Mouse (Mus musculus) lung, embryonic 16.5 days (tissue): Measurements from ENCODE around the gene Nkain4. TPM values are rescaled to one million over a fixed set of nuclear protein-coding genes. Genes with fewer than 3 reads are reported as not detected.

ENCODE experiments used
- ATAC-seq: fragments of 200-750 bp; cut with Nextera tagmentation; 2 replicates; pipeline ENCODE4 v1.8.0; 2017; ENCODE audit warnings: low read depth, mild to moderate bottlenecking, moderate library complexity
- H3K27ac ChIP-seq: fragments of 300-500 bp; sonication (generic); 2 replicates; pipeline ENCODE4 v1.5.1; 2014; ENCODE audit warnings: mild to moderate bottlenecking, control low read depth, low read length
- H3K27me3 ChIP-seq: fragments of 300-500 bp; sonication (generic); 2 replicates; pipeline ENCODE4 v1.6.1; 2014; ENCODE audit warnings: low read depth, low read length, mixed read lengths; ENCODE audit not compliant: control insufficient read depth, insufficient read depth
- H3K36me3 ChIP-seq: fragments of 300-500 bp; sonication (generic); 2 replicates; pipeline ENCODE4 v1.6.1; 2014; ENCODE audit warnings: low read length; ENCODE audit not compliant: control insufficient read depth, insufficient read depth
- H3K4me1 ChIP-seq: fragments of 300-500 bp; sonication (generic); replicated peaks from 2 replicates; pipeline ENCODE4 v1.6.1; 2014; ENCODE audit warnings: low read length, mixed read lengths; ENCODE audit not compliant: control insufficient read depth, insufficient read depth
- H3K4me2 ChIP-seq: fragments of 300-500 bp; sonication (generic); 2 replicates; pipeline ENCODE4 v1.6.1; 2014; ENCODE audit warnings: low read depth, low read length, control low read depth
- H3K4me3 ChIP-seq: fragments of 300-500 bp; sonication (generic); 2 replicates; pipeline ENCODE4 v1.5.1; 2014; ENCODE audit warnings: mild to moderate bottlenecking, low read length, control low read depth
- H3K9ac ChIP-seq: fragments of 300-500 bp; sonication (generic); 2 replicates; pipeline ENCODE4 v1.6.1; 2014; ENCODE audit warnings: low read length, control low read depth
- H3K9me3 ChIP-seq: fragments of 300-500 bp; sonication (generic); 2 replicates; pipeline ENCODE4 v1.6.1; 2016; ENCODE audit warnings: low read length; ENCODE audit not compliant: control insufficient read depth
- WGBS: fragments of 180-500 bp; shearing (Covaris S2); extraction: QIAGEN DNeasy Blood & Tissue Kit; methylation state at CpG from one replicate; pipeline ENCODE4 v1.1.7; 2014; 5-methylcytosine and 5-hydroxymethylcytosine counted together
- microRNA-seq: library from miRNA; unstranded; fragments of <30 nt; microRNA quantifications from one replicate; pipeline ENCODE4, GENCODE M21; 2016
- polyA plus RNA-seq: library from polyadenylated mRNA; unstranded; fragments of >200 nt; fragmentation: Nextera tagmentation; extraction: Ambion mirVana; gene quantifications from 2 replicates; pipeline ENCODE4 v1.2.1, GENCODE M21; 2015

Gene Nkain4
- polyA plus RNA-seq, 1 experiment from 2014 or later, result 98.4 TPM

DNA sequence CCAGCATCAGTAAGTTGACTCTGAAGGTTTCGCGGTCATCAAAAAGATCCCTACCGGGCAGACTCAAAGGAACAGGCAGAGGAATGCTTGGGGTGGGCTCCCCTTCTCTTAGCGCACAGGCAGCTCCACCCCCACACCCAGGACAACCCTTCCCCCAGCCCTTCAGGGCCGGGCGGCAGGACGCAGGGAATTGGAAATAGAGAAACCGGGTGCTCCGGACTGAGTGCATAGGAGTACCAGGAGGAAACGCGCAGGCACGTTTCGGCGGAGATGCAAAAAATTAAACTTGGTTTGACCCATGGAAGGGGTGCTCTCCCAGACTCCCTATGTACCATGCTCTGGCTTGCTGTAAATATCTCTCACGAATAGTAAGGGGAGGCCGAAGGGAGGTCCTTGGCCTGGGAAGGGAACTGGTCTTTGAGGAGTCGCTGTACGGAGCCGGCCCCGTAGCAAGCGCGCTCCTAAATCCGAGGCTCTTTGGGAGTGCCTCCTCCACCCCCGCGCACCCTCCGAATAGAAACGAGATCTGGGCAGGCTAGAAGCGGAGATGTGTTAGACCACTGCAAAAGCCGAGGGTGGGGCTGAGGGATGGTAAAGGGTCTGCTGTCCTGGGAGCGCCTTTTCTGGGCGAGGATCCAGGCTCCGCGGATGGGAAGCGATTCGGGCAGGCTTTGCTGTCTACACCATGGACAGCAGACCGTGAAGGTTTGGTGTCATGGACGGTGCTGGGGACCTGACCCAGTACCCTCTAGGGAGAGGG lies 63.2 kb downstream of the Nkain4 start:
- H3K4me1 ChIP-seq, result peaks cover 15% of the 10 kb centered on the region
- peaks cover 82% of the 10 kb centered on the region for H3K27me3 ChIP-seq
- H3K27ac ChIP-seq, result no peak overlapping the region
- no peak overlapping the region for H3K4me2 ChIP-seq
- no peak overlapping the region for H3K9ac ChIP-seq
- no peak for ATAC-seq
- 1% methylated on average over 37 of the region's 37 CpGs for WGBS
- no peak overlapping the region for H3K4me3 ChIP-seq
- no peaks in the 10 kb centered on the region for H3K9me3 ChIP-seq
- H3K36me3 ChIP-seq, result no peaks in the 10 kb centered on the region

- no peak overlapping the region for H3K27ac ChIP-seq
- H3K4me3 ChIP-seq, result no peak overlapping the region
Measured at GRCm38 (mm10) chr2:180890422-180891074, 64.0 kb downstream of the Nkain4 start.

DNA sequence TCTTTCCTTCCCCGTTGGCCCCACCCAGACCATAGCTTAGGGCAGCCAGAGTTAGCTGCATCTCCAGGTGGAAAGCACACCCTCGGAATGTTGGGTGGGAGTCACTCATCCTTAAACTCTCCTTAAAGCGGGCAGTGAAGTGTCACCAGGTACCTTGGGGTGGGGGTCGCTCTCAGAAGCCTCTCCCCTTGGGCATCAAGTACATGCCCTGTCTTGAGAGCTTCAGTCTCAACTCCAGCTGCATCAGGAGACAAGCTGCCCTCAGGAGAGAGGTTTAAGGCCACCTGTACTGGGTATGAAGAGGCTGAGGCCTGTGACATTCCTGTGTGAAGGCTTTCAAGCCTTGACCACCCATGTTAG lies 64.6 kb downstream of the Nkain4 start:
- H3K9me3 ChIP-seq, result no peaks in the 10 kb centered on the region
- H3K4me3 ChIP-seq, result no peak overlapping the region
- H3K27ac ChIP-seq, result no peak overlapping the region
- peaks cover 68% of the 10 kb centered on the region for H3K27me3 ChIP-seq
- peaks cover 15% of the 10 kb centered on the region for H3K4me1 ChIP-seq
- no peaks in the 10 kb centered on the region for H3K36me3 ChIP-seq
- ATAC-seq, result no peak
- H3K9ac ChIP-seq, result no peak overlapping the region
- 19% methylated on average over 4 of the region's 4 CpGs for WGBS
- H3K4me2 ChIP-seq, result no peak overlapping the region

More at GRCm38 (mm10) chr2:180890422-180891074, 64.0 kb downstream of the Nkain4 start:
- H3K9ac ChIP-seq, result no peak overlapping the region
- peaks cover 15% of the 10 kb centered on the region for H3K4me1 ChIP-seq
- ATAC-seq, result no peak
- H3K9me3 ChIP-seq, result no peaks in the 10 kb centered on the region
- H3K36me3 ChIP-seq, result no peaks in the 10 kb centered on the region
- peaks cover 75% of the 10 kb centered on the region for H3K27me3 ChIP-seq
- under 1% methylated on average over 27 of the region's 29 CpGs for WGBS
- H3K4me2 ChIP-seq, result no peak overlapping the region

DNA sequence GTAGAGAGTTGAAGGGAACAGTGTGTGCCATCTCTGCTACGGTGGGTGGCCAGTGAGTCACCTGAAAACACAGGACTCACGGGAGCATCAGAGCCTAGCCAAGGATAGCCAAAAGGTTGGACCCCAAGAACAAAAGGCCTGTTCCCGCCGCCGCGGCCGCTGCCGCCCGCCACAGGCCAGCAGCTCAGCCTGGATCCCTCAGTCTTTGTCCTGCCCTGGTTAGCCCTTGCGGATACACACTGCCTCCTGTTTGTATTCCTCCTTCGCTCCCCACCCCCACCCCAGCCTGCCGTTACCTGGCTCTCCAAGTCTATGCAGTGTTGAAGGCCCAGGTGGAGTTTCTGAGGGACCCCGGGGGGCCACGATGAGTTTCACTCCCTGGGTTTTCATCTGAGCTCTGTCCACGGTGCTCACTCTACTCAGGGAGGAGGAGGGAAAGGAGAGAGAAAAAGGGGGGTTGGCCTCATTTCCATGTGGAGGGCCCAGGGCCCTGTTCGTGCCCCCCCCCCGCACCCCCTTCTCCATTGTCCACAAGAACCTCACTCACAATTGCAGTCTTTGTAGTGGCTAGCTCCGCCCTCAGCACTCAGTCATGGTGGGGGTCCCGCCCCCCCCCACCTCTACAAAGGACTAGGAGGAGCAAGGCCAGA lies 65.1 kb downstream of the Nkain4 start:
- H3K4me1 ChIP-seq, result peaks cover 15% of the 10 kb centered on the region
- no peak overlapping the region for H3K4me2 ChIP-seq
- no peak overlapping the region for H3K27ac ChIP-seq
- ATAC-seq, result no peak
- peaks cover 63% of the 10 kb centered on the region for H3K27me3 ChIP-seq
- H3K9ac ChIP-seq, result no peak overlapping the region
- no peaks in the 10 kb centered on the region for H3K36me3 ChIP-seq
- WGBS, result 16% methylated on average over 19 of the region's 19 CpGs
- H3K9me3 ChIP-seq, result no peaks in the 10 kb centered on the region
- no peak overlapping the region for H3K4me3 ChIP-seq

DNA sequence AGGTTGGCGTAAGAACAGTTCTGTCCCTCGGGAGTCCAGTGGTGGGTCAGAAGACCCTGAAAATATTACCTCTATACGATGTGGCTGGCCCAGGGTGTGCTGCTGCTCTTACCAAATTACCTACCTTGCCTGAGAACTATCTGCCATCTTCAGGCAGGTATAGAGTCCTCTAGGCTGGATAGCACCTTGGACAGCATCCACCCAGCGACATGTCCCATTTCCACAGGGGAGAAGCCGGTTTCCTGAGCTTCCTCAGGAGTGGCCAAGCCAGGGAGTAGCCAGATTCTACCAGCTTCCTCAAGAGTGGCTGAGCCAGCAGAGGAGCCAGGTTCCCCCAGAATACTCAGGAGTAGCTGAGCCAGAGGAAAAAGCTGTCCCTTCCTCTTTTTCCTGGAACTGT lies 69.2 kb downstream of the Nkain4 start:
- Histone ChIP-seq H3K27ac (no peak overlapping the region), H3K4me1 (no peaks in the 10 kb centered on the region), H3K9me3 (no peaks in the 10 kb centered on the region), H3K4me2 (no peak overlapping the region), H3K4me3 (no peak overlapping the region), H3K9ac (no peak overlapping the region), H3K36me3 (no peaks in the 10 kb centered on the region), H3K27me3 (peaks cover 22% of the 10 kb centered on the region)
- ATAC-seq, result no peak
- 44% methylated on average over 5 of the region's 5 CpGs for WGBS

Small RNA genes within 50 kb of the gene (microRNA-seq; reads per million reads assigned to microRNA genes)
- not detected for gene Mir124a-3

Other genes with a start within 250 kb of the Nkain4 start
- gene Dido1, start 244.7 kb downstream of the Nkain4 start, polyA plus RNA-seq, result 27.6 and 28.2 TPM in 2 replicates
- 49.4 and 50.9 TPM in 2 replicates for gene Gid8, start 244.6 kb downstream of the Nkain4 start, polyA plus RNA-seq
- 1.5 and 2.1 TPM in 2 replicates for gene Slc17a9, start 229.4 kb downstream of the Nkain4 start, polyA plus RNA-seq
- gene Bhlhe23, start 177.8 kb downstream of the Nkain4 start, polyA plus RNA-seq, result not detected in 2 replicates
- 13.4 and 14.9 TPM in 2 replicates for gene Ythdf1, start 33.8 kb downstream of the Nkain4 start, polyA plus RNA-seq
- 0.14 TPM in 1 of 2 replicates, not detected in the other for gene Birc7, start 25.7 kb downstream of the Nkain4 start, polyA plus RNA-seq
- gene Arfgap1, start 12.5 kb upstream of the Nkain4 start, polyA plus RNA-seq, result 96.2 and 98.6 TPM in 2 replicates
- gene Col20a1, start 31.8 kb upstream of the Nkain4 start, polyA plus RNA-seq, result 0.09 and 0.30 TPM in 2 replicates
- 0.45 and 0.46 TPM in 2 replicates for gene Chrna4, start 88.8 kb upstream of the Nkain4 start, polyA plus RNA-seq
- gene Kcnq2, start 180.6 kb upstream of the Nkain4 start, polyA plus RNA-seq, result 0.10 and 0.29 TPM in 2 replicates
- 0.16 and 0.20 TPM in 2 replicates for gene Eef1a2, start 202.3 kb upstream of the Nkain4 start, polyA plus RNA-seq
- 292 and 303 TPM in 2 replicates for gene Ppdpf, start 232.5 kb upstream of the Nkain4 start, polyA plus RNA-seq
- 0.04 and 0.05 TPM in 2 replicates for gene Ptk6, start 248.1 kb upstream of the Nkain4 start, polyA plus RNA-seq